Mouse (Mus musculus) urinary bladder, adult 2 months (tissue): ENCODE results near the gene Vmn2r115. TPM values are rescaled to one million over a fixed set of nuclear protein-coding genes. Genes with fewer than 3 reads are reported as not detected.
"Not testable (repeated sequence)": the region's sequence is repeated elsewhere in the genome, so short reads cannot be mapped to it uniquely, and the experiment has no call there.

Experiments
- DNase-seq: peaks from one replicate; pipeline ENCODE4 v3.0.0; 2022; ENCODE audit warnings: low spot score
- polyA plus RNA-seq: library from polyadenylated mRNA; depleted of rRNA; stranded (reverse); fragments of >200 nt; gene quantifications from 2 replicates; pipeline ENCODE4 v1.2.3, GENCODE M21; 2012; rRNA removed

Gene Vmn2r115
- not detected in 2 replicates for polyA plus RNA-seq

DNA sequence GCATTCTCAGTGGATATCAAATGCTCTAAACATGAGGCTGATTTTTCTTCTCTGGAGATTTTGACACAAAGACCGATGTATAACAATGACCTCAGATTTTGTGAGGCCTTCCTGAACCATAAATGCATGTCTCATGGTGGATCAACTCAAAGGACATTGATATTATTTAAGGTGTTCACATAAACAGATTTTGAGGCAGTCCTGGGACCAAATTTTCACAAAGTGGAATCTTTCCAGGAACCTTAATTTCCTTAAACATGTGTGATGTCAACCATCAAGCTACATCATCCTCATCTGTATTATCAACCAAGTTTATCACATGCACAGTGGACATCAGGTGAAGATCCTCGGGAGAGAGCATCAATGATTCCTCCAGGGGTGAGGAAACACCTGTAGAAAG lies at the start of gene Vmn2r115:
Gene Vmn2r115, plus strand, starts transcription at position 301 of the 400 bp plus-strand sequence.
- not testable (repeated sequence) for DNase-seq

- not testable (repeated sequence) for DNase-seq
Observed at GRCm38 (mm10) chr17:23312437-23312836, 31.1 kb upstream of the Vmn2r115 start, which contains the start of gene Vmn2r114. Vmn2r114 (minus strand) TSS chr17:23312537.

- DNase-seq: no peak
Observed at GRCm38 (mm10) chr17:23330657-23331056, 12.9 kb upstream of the Vmn2r115 start.

DNA sequence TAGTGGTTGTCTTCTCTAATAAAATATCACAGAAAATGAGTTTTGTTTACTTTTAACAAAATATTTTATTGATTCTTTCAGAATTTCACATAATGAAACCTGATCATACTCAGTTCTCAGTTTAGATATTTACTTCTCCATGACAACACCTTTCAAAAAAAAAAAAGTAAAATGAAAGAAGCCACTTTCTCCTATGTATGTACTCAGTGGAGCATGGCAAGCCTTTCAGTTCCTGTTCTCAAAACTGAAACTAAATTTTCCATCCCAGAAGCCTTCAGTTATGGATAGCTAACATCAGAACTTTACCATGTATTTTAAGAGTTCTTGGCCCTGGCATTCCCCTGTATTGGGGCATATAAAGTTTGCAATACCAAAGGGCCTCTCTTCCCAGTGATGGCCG lies 8.1 kb downstream of the Vmn2r115 start:
- DNase-seq: no peak

DNA sequence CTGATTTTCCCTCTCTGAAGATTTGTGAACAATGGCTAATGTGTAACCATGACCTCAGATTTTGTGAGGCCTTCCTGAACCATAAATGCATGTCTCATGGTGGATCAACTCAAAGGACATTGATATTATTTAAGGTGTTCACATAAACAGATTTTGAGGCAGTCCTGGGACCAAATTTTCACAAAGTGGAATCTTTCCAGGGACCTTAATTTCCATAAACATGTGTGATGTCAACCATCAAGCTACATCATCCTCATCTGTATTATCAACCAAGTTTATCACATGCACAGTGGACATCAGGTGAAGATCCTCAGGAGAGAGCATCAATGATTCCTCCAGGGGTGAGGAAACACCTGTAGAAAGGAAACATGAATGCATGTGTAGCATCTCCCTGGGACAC lies 40.8 kb downstream of the Vmn2r115 start, which contains the start of gene Vmn2r116:
Gene Vmn2r116, plus strand, starts transcription at position 301 of the 400 bp plus-strand sequence.
- not testable (repeated sequence) for DNase-seq

Other genes with a start within 250 kb of the Vmn2r115 start
- gene Zfp40, start 150.5 kb upstream of the Vmn2r115 start, polyA plus RNA-seq: 5.3 and 5.4 TPM in 2 replicates
- not detected in 2 replicates for gene Vmn2r114, start 31.2 kb upstream of the Vmn2r115 start, polyA plus RNA-seq
- gene Vmn2r116, start 40.9 kb downstream of the Vmn2r115 start, polyA plus RNA-seq: not detected in 2 replicates
- not detected in 2 replicates for gene Vmn2r117, start 136.0 kb downstream of the Vmn2r115 start, polyA plus RNA-seq
- 7.6 and 7.8 TPM in 2 replicates for gene Zfp213, start 220.5 kb downstream of the Vmn2r115 start, polyA plus RNA-seq